Mouse (Mus musculus) forebrain, embryonic 10.5 days (tissue): ENCODE data around the gene Dnah10. TPM values are rescaled to one million over a fixed set of nuclear protein-coding genes. Genes with fewer than 3 reads are reported as not detected.

Experiments
- DNase-seq: peaks from one replicate; pipeline ENCODE4 v3.0.0-alpha.2; 2017; ENCODE audit warnings: low spot score; ENCODE audit errors: extremely low spot score
- H3K27ac ChIP-seq: fragments of 300-500 bp; sonication (generic); 2 replicates; pipeline ENCODE4 v1.5.1; 2016; ENCODE audit warnings: mild to moderate bottlenecking
- H3K27me3 ChIP-seq: fragments of 300-500 bp; sonication (generic); 2 replicates; pipeline ENCODE4 v1.6.1; 2016; ENCODE audit warnings: mild to moderate bottlenecking; ENCODE audit not compliant: poor library complexity, severe bottlenecking
- H3K36me3 ChIP-seq: fragments of 300-500 bp; sonication (generic); replicated peaks from 2 replicates; pipeline ENCODE4 v1.6.1; 2016; ENCODE audit warnings: mild to moderate bottlenecking, moderate library complexity
- H3K4me1 ChIP-seq: fragments of 300-500 bp; sonication (generic); 2 replicates; pipeline ENCODE4 v1.6.1; 2016
- H3K4me3 ChIP-seq: fragments of 300-500 bp; sonication (generic); 2 replicates; pipeline ENCODE4 v1.5.1; 2016; ENCODE audit warnings: mild to moderate bottlenecking, moderate library complexity
- H3K9me3 ChIP-seq: fragments of 300-500 bp; sonication (generic); 2 replicates; pipeline ENCODE4 v1.6.1; 2016; ENCODE audit warnings: mild to moderate bottlenecking, moderate library complexity
- WGBS: fragments of 180-500 bp; shearing (Covaris S2); methylation state at CpG from one replicate; pipeline ENCODE4 v1.1.7; 2016; 5-methylcytosine and 5-hydroxymethylcytosine counted together
- polyA plus RNA-seq: library from polyadenylated mRNA; unstranded; fragments of >200 nt; fragmentation: Nextera tagmentation; extraction: Ambion mirVana; gene quantifications from 2 replicates; pipeline ENCODE4 v1.2.1, GENCODE M21; 2016

Dnah10 gene
- 0.02 TPM in 1 of 2 replicates, not detected in the other for polyA plus RNA-seq

DNA sequence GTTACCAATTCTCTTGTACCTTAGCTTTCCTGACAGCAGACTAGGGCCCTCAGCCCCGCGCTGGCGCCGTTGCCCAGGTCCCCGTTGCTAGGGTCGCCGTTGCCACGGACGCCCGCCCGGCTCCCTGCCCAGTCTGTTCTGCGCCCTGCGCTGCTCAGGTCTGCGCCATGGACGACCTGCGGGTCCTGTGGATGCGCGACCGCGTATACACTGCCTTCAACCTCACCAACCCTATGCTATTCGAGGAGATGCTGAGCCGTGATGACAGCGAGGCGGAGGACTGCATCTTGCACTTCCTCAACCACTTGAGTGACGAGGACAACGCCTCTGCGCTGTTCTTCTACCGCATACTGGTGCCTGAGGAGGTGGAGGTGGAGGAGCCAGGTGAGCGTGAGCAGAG lies at the start of gene Dnah10:
TSS of gene Dnah10 (plus strand) at position 89 of the 400 bp plus-strand sequence.
- Histone ChIP-seq H3K9me3 (no peaks in the 10 kb centered on the region), H3K36me3 (peaks cover 39% of the 10 kb centered on the region), H3K4me1 (peaks cover 16% of the 10 kb centered on the region), H3K4me3 (0 out of 2 replicates have a peak within 1 kb of the TSS, but pooled peaks have one; percentile 16), H3K27me3 (peaks cover 7% of the 10 kb centered on the region), H3K27ac (no peak within 1 kb of the TSS)
- peak; percentile 22 for DNase-seq
- 8% methylated on average over 29 of the region's 29 CpGs for WGBS

GRCm38 (mm10) chr5:124713741-124714140 lies 11.1 kb upstream of the Dnah10 start:
- Histone ChIP-seq H3K27ac (no peak overlapping the region), H3K36me3 (peaks cover 84% of the 10 kb centered on the region), H3K9me3 (peaks cover 3% of the 10 kb centered on the region), H3K4me1 (no peaks in the 10 kb centered on the region), H3K27me3 (no peaks in the 10 kb centered on the region), H3K4me3 (no peak overlapping the region)
- DNase-seq, result no peak
- 92% methylated on average over 5 of the region's 5 CpGs for WGBS

- Histone ChIP-seq H3K4me3 (no peak overlapping the region), H3K36me3 (peaks cover 98% of the 10 kb centered on the region), H3K27ac (no peak overlapping the region), H3K9me3 (peaks cover 3% of the 10 kb centered on the region), H3K27me3 (no peaks in the 10 kb centered on the region), H3K4me1 (no peaks in the 10 kb centered on the region)
- no peak for DNase-seq
- 92% methylated on average over 8 of the region's 8 CpGs for WGBS
Observed at GRCm38 (mm10) chr5:124715135-124715534, 9.8 kb upstream of the Dnah10 start.

GRCm38 (mm10) chr5:124717969-124718368 lies 6.9 kb upstream of the Dnah10 start:
- 95% methylated on average over 11 of the region's 11 CpGs for WGBS
- Histone ChIP-seq H3K27ac (no peak overlapping the region), H3K4me1 (no peaks in the 10 kb centered on the region), H3K36me3 (peaks cover 98% of the 10 kb centered on the region), H3K9me3 (no peaks in the 10 kb centered on the region), H3K27me3 (no peaks in the 10 kb centered on the region), H3K4me3 (no peak overlapping the region)
- no peak for DNase-seq

GRCm38 (mm10) chr5:124718396-124718795 lies 6.5 kb upstream of the Dnah10 start:
- Histone ChIP-seq H3K4me3 (no peak overlapping the region), H3K9me3 (no peaks in the 10 kb centered on the region), H3K27ac (no peak overlapping the region), H3K4me1 (no peaks in the 10 kb centered on the region), H3K27me3 (no peaks in the 10 kb centered on the region), H3K36me3 (peaks cover 98% of the 10 kb centered on the region)
- DNase-seq, result no peak
- WGBS, result 93% methylated on average over 7 of the region's 7 CpGs

GRCm38 (mm10) chr5:124723125-124723524 lies 1.8 kb upstream of the Dnah10 start:
- no peak for DNase-seq
- peaks cover 9% of the 10 kb centered on the region for H3K4me1 ChIP-seq
- 94% methylated on average over 6 of the region's 6 CpGs for WGBS
- H3K9me3 ChIP-seq, result no peaks in the 10 kb centered on the region
- H3K36me3 ChIP-seq, result peaks cover 58% of the 10 kb centered on the region
- peaks cover 7% of the 10 kb centered on the region for H3K27me3 ChIP-seq
- no peak overlapping the region for H3K4me3 ChIP-seq
- H3K27ac ChIP-seq, result no peak overlapping the region

DNA sequence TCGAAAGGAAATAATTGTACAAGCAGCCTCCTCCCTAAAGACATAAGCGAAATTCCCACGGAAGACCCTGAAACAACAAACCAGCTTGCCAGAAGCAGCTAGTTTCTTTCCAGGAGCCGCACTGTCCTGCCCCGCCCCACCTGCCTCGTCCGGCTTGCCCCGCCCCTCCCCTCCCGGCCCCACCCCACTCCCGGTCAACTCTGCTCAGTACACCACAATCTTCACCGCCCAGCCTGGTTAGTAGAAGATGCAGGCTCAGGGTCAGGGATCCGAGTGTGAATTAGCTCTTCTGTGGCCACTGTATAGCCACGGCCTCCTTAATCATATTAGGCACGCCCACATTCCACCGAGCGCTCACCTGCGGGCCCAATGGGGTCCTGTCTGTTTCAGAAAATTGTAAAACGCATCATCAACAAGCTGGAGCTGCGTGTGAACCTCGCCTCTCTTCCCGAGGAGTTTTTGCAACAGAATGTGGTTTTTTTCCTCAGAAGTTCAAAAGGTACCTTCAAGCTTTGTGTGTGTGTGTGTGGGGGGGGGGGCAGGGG lies 4.8 kb downstream of the Dnah10 start:
- 17% methylated on average over 21 of the region's 21 CpGs for WGBS
- H3K36me3 ChIP-seq, result no peaks in the 10 kb centered on the region
- DNase-seq, result peak; percentile 19
- peak overlapping the region; percentile 44 for H3K4me3 ChIP-seq
- peaks cover 15% of the 10 kb centered on the region for H3K4me1 ChIP-seq
- H3K27ac ChIP-seq, result no peak overlapping the region
- peaks cover 7% of the 10 kb centered on the region for H3K27me3 ChIP-seq
- H3K9me3 ChIP-seq, result no peaks in the 10 kb centered on the region

DNA sequence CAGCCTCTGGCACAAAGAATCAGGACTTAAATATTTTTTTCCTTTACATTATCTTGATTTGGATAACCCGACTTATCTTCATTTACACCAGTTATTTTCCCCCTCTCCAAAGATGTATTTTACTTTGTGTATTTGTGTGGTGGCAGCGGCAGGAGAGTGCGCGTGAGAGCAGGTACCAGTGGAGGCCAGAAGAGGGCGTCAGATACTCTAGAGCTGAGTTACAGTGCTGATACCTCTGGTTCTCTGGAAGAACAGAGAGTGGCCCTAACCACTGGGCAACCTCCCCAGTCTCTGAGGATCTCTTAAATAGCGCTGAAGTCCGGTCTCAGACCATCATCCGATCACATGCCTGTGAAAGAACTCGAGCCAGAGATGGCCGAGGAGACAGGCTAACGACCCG lies 9.1 kb downstream of the Dnah10 start:
- Histone ChIP-seq H3K27ac (no peak overlapping the region), H3K9me3 (no peaks in the 10 kb centered on the region), H3K36me3 (no peaks in the 10 kb centered on the region), H3K27me3 (no peaks in the 10 kb centered on the region), H3K4me1 (peaks cover 9% of the 10 kb centered on the region), H3K4me3 (no peak overlapping the region)
- DNase-seq, result no peak
- 87% methylated on average over 12 of the region's 12 CpGs for WGBS

DNA sequence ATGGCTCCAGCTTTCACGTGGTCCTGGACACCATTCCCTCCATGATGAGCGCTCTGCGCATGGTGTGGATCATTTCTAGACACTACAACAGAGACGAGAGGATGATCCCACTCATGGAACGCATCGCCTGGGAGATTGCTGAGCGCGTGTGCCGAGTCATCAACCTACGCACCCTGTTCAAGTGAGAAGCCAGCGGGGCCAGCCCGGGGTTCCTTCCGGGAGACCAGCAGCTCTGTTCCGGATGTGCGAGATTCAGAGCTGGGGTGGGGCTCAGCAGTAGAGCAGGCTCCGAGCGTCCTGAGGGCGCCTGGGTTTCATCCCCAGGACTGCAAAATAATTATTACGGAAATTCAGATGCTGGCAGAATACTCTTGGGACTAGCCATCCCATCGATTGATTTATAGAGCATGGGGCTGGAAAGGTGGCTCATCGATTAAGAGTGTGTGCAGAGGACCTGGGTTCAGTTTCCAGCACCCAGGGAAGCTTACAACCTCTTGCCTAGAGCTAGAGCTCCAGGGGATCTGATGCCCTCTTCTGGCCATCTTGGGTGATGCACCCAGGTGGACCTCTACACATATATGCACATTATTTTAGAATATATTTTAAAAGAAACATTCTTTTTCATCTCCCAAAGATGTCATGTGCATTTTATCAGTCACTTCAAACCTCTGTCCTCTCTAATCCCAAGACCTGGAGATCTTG lies 17.2 kb downstream of the Dnah10 start:
- no peak for DNase-seq
- WGBS, result 95% methylated on average over 21 of the region's 21 CpGs
- H3K9me3 ChIP-seq, result peaks cover 15% of the 10 kb centered on the region
- H3K27ac ChIP-seq, result no peak overlapping the region
- no peaks in the 10 kb centered on the region for H3K27me3 ChIP-seq
- no peak overlapping the region for H3K4me3 ChIP-seq
- no peaks in the 10 kb centered on the region for H3K36me3 ChIP-seq
- no peaks in the 10 kb centered on the region for H3K4me1 ChIP-seq

- H3K27ac ChIP-seq, result no peak overlapping the region
- H3K27me3 ChIP-seq, result no peaks in the 10 kb centered on the region
- no peaks in the 10 kb centered on the region for H3K36me3 ChIP-seq
- no peak for DNase-seq
- no peak overlapping the region for H3K4me3 ChIP-seq
- WGBS, result 85% methylated on average over 3 of the region's 3 CpGs
- peaks cover 15% of the 10 kb centered on the region for H3K9me3 ChIP-seq
- H3K4me1 ChIP-seq, result no peaks in the 10 kb centered on the region
Observed at GRCm38 (mm10) chr5:124743841-124744240, 19.0 kb downstream of the Dnah10 start.

DNA sequence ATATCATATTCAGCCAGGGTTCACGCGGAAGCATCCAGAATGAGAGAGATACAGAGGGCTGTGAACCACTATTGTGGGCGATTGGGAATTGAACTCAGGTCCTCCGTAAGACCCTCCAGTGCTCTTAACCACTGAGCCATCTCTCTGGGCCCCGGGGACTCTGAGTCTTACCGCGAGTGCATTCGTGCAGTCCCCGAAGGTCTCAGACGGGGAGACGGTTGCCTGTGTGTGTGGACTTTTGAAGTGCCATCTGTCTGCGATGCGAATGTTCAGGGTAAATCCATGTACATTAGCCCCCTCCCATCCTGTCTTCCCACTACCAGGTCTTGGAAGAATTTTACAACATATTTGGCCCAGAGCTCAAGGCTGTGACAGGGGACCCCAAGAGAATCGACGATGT lies 21.3 kb downstream of the Dnah10 start:
- Histone ChIP-seq H3K27me3 (no peaks in the 10 kb centered on the region), H3K9me3 (peaks cover 10% of the 10 kb centered on the region), H3K27ac (no peak overlapping the region), H3K36me3 (no peaks in the 10 kb centered on the region), H3K4me1 (no peaks in the 10 kb centered on the region), H3K4me3 (no peak overlapping the region)
- no peak for DNase-seq
- 90% methylated on average over 15 of the region's 15 CpGs for WGBS

DNA sequence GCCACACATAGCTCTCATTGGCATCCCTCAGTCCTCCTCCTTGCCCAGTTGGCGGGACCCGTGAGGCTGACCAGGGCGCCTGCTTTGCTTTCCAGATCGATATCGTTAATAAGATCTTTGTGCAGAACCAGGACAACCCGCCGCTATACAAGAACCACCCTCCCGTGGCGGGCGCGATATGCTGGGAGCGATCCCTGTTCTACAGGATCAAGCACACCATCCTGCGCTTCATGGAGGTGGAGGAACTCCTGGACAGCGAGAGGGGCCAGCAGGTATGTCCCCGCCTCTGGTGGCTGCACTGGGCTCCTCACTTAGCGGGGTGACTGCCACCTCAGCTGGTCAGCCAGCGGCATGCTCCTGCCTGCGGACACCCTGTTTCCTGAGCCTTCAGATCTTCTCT lies 23.4 kb downstream of the Dnah10 start:
- 84% methylated on average over 18 of the region's 18 CpGs for WGBS
- Histone ChIP-seq H3K9me3 (no peaks in the 10 kb centered on the region), H3K27ac (no peak overlapping the region), H3K27me3 (no peaks in the 10 kb centered on the region), H3K36me3 (no peaks in the 10 kb centered on the region), H3K4me1 (no peaks in the 10 kb centered on the region), H3K4me3 (no peak overlapping the region)
- DNase-seq, result no peak

- H3K4me1 ChIP-seq, result no peaks in the 10 kb centered on the region
- no peak for DNase-seq
- H3K36me3 ChIP-seq, result no peaks in the 10 kb centered on the region
- no peaks in the 10 kb centered on the region for H3K27me3 ChIP-seq
- no peak overlapping the region for H3K27ac ChIP-seq
- 94% methylated on average over 9 of the region's 9 CpGs for WGBS
- H3K9me3 ChIP-seq, result no peaks in the 10 kb centered on the region
- no peak overlapping the region for H3K4me3 ChIP-seq
Observed at GRCm38 (mm10) chr5:124751656-124752055, 26.8 kb downstream of the Dnah10 start.
